Mouse (Mus musculus) neural tube, embryonic 15.5 days (tissue): Measurements from ENCODE around the gene Trpm1. TPM values are rescaled to one million over a fixed set of nuclear protein-coding genes. Genes with fewer than 3 reads are reported as not detected.

Experiments
- ATAC-seq: fragments of 200-750 bp; cut with Nextera tagmentation; 2 replicates; pipeline ENCODE4 v1.8.0; 2017; ENCODE audit warnings: mild to moderate bottlenecking, moderate TSS enrichment, moderate library complexity; ENCODE audit not compliant: low FRiP score
- H3K27ac ChIP-seq: fragments of 300-500 bp; sonication (generic); replicated peaks from 2 replicates; pipeline ENCODE4 v1.5.1; 2015; ENCODE audit warnings: mild to moderate bottlenecking, inconsistent platforms
- H3K27me3 ChIP-seq: fragments of 300-500 bp; sonication (generic); replicated peaks from 2 replicates; pipeline ENCODE4 v1.6.1; 2015; ENCODE audit warnings: inconsistent platforms
- H3K36me3 ChIP-seq: fragments of 300-500 bp; sonication (generic); 2 replicates; pipeline ENCODE4 v1.6.1; 2015; ENCODE audit warnings: inconsistent platforms
- H3K4me1 ChIP-seq: fragments of 300-500 bp; sonication (generic); 2 replicates; pipeline ENCODE4 v1.6.1; 2015; ENCODE audit warnings: inconsistent platforms
- H3K4me2 ChIP-seq: fragments of 300-500 bp; sonication (generic); 2 replicates; pipeline ENCODE4 v1.6.1; 2015; ENCODE audit warnings: inconsistent platforms, mild to moderate bottlenecking, moderate library complexity
- H3K4me3 ChIP-seq: fragments of 300-500 bp; sonication (generic); replicated peaks from 2 replicates; pipeline ENCODE4 v1.5.1; 2015; ENCODE audit warnings: mild to moderate bottlenecking, inconsistent platforms
- H3K9ac ChIP-seq: fragments of 300-500 bp; sonication (generic); replicated peaks from 2 replicates; pipeline ENCODE4 v1.6.1; 2015; ENCODE audit warnings: mild to moderate bottlenecking, inconsistent platforms
- H3K9me3 ChIP-seq: fragments of 300-500 bp; sonication (generic); replicated peaks from 2 replicates; pipeline ENCODE4 v1.6.1; 2016; ENCODE audit warnings: inconsistent platforms
- WGBS: fragments of 180-500 bp; shearing (Covaris S2); methylation state at CpG from one replicate; pipeline ENCODE4 v1.1.7; 2015; ENCODE audit warnings: mixed read lengths; 5-methylcytosine and 5-hydroxymethylcytosine counted together
- polyA plus RNA-seq: library from polyadenylated mRNA; unstranded; fragments of >200 nt; fragmentation: Nextera tagmentation; extraction: Ambion mirVana; gene quantifications from 2 replicates; pipeline ENCODE4 v1.2.1, GENCODE M21; 2015

Gene Trpm1
- polyA plus RNA-seq, 1 experiment from 2014 or later: 0.61 TPM

DNA sequence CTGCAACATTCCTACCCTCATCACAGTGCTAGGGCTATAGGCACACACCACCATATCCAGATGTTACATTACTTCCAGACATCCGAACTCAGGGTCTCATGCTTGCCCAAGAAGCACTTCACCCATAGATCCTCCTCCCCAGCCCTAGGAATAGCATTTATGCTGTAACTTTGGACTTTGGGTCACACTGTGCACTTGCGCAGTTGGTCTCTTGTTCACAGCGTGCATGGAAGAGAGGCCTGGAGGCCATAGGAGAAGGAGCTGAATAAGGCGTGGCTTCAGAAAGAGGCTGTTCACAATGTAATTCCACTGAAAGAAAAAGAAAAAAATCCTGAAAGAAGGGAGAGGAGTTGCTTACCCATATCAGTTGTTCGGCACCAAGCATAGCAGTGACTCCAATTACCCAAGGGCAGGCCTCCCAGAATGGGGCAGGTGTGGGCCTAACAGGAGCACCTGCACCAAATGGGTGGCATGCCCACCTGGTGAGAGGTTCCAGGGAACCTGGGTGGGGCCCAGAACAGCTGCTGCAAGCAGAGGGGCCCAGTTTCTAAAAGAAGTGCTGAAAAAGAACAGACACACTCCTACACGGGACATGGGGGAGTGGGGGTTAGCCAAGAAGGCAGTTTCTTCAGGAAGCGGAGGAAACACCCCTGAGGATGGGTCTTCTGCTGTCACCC lies 84.9 kb downstream of the Trpm1 start:
- H3K36me3 ChIP-seq: no peaks in the 10 kb centered on the region
- 91% methylated on average over 7 of the region's 7 CpGs for WGBS
- no peaks in the 10 kb centered on the region for H3K27me3 ChIP-seq
- H3K4me1 ChIP-seq: no peaks in the 10 kb centered on the region; the same call in 1 of the 2 replicates
- no peak overlapping the region for H3K9ac ChIP-seq
- no peaks in the 10 kb centered on the region for H3K9me3 ChIP-seq
- no peak overlapping the region for H3K4me3 ChIP-seq
- no peak for ATAC-seq
- H3K27ac ChIP-seq: no peak overlapping the region
- H3K4me2 ChIP-seq: no peak overlapping the region

DNA sequence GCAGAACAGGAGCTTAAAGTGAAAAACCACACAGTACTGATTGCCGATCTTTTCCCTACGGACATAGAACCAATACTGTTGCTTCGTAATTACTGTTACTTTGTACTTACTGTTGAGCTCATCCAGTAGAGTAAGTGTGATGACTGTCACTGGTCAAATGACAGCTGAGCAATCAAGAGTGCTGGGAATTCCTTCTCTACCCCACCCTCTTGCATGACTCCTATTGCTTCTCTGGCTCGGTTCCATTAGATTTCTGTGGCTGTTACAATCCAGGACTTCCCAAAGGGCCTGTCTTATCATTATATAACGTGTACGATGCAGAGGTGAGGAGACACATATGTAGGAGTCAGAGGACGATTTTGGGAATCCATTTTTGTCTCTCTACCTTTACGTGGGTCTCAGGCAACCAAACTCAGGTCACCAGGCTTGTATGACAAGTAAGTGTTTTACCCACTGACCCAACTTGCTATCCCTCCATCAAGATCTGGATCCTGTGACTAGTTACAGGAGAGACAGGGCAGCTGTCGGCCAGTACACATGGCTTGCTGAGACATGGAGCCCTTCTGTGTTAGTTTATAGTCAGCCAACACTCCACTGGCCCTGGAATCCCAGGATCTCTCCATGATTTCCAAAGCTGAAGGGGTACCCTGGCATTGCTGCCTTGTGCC lies 85.6 kb downstream of the Trpm1 start:
- Histone ChIP-seq H3K4me2 (no peak overlapping the region), H3K4me3 (no peak overlapping the region), H3K4me1 (no peaks in the 10 kb centered on the region; the same call in 1 of the 2 replicates), H3K9ac (no peak overlapping the region), H3K27me3 (no peaks in the 10 kb centered on the region), H3K27ac (no peak overlapping the region; the same call in 1 of the 2 replicates), H3K9me3 (no peaks in the 10 kb centered on the region), H3K36me3 (no peaks in the 10 kb centered on the region)
- 85% methylated on average over 9 of the region's 9 CpGs for WGBS
- ATAC-seq: no peak

- H3K9me3 ChIP-seq: no peaks in the 10 kb centered on the region
- H3K4me2 ChIP-seq: no peak overlapping the region
- 61% methylated on average over 4 of the region's 4 CpGs for WGBS
- H3K27me3 ChIP-seq: no peaks in the 10 kb centered on the region
- H3K27ac ChIP-seq: no peak overlapping the region; the same call in 1 of the 2 replicates
- H3K36me3 ChIP-seq: no peaks in the 10 kb centered on the region
- no peak for ATAC-seq
- H3K4me1 ChIP-seq: no peaks in the 10 kb centered on the region; the same call in none of the 2 replicates
- H3K9ac ChIP-seq: no peak overlapping the region
- H3K4me3 ChIP-seq: no peak overlapping the region
Measured at GRCm38 (mm10) chr7:64239806-64240315, 86.2 kb downstream of the Trpm1 start.

- no peaks in the 10 kb centered on the region for H3K27me3 ChIP-seq
- H3K9ac ChIP-seq: no peak overlapping the region
- H3K36me3 ChIP-seq: no peaks in the 10 kb centered on the region
- no peak overlapping the region for H3K4me3 ChIP-seq
- H3K9me3 ChIP-seq: no peaks in the 10 kb centered on the region
- ATAC-seq: no peak
- no peak overlapping the region for H3K4me2 ChIP-seq
- 81% methylated on average over 4 of the region's 4 CpGs for WGBS
- no peaks in the 10 kb centered on the region; the same call in none of the 2 replicates for H3K4me1 ChIP-seq
- H3K27ac ChIP-seq: no peak overlapping the region
Measured at GRCm38 (mm10) chr7:64242424-64242823, 88.8 kb downstream of the Trpm1 start.

GRCm38 (mm10) chr7:64244371-64244770 lies 90.7 kb downstream of the Trpm1 start:
- H3K36me3 ChIP-seq: no peaks in the 10 kb centered on the region
- no peaks in the 10 kb centered on the region for H3K27me3 ChIP-seq
- ATAC-seq: peak; percentile 87
- H3K27ac ChIP-seq: no peak overlapping the region
- 53% methylated on average over 6 of the region's 6 CpGs for WGBS
- no peak overlapping the region for H3K4me3 ChIP-seq
- H3K4me1 ChIP-seq: no peaks in the 10 kb centered on the region; the same call in none of the 2 replicates
- H3K9ac ChIP-seq: no peak overlapping the region
- H3K4me2 ChIP-seq: no peak overlapping the region
- no peaks in the 10 kb centered on the region for H3K9me3 ChIP-seq

DNA sequence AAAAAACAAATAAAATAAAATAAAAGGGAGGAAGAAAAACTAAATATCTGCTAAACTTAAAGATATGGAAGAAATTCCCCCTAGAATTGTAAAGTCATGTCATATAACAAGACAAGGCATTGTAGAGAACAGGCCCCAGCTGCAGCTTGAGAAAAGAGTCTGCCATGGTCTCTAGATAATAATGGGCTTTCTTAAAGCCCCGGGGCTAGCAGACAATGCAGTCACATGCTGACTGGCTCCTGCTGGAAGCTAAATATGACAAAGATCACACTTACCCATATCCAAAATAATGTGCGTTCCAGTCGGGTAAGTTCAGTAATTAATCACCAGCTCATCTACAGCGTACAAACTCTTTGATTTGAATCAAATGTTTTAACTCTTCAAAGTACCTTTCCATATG lies 93.1 kb downstream of the Trpm1 start:
- no peaks in the 10 kb centered on the region for H3K27me3 ChIP-seq
- no peak for ATAC-seq
- H3K9me3 ChIP-seq: no peaks in the 10 kb centered on the region
- no peaks in the 10 kb centered on the region for H3K36me3 ChIP-seq
- H3K4me2 ChIP-seq: no peak overlapping the region
- H3K9ac ChIP-seq: no peak overlapping the region
- no peak overlapping the region for H3K27ac ChIP-seq
- H3K4me3 ChIP-seq: no peak overlapping the region
- no peaks in the 10 kb centered on the region; the same call in 1 of the 2 replicates for H3K4me1 ChIP-seq
- 42% methylated on average over 4 of the region's 4 CpGs for WGBS

DNA sequence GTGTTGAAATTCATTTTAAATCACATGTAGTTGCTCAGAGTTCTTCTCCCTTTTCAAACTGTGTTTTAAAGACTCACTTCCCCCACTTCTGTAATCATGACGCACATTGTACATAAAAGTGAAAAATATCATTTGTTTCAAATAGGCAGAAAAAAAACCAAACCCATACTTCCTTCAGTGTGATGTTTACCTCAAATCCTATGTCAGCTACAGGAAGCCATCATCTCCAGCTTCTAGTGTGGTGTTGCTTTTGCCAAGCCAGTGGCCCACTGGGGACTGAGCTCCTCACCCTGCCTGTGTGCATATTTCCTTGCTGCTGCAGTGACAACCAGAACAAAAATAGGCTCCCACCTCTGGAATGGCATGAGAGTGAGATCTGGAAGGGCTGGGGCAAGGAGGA lies 94.7 kb downstream of the Trpm1 start:
- Histone ChIP-seq H3K9ac (no peak overlapping the region), H3K4me1 (no peaks in the 10 kb centered on the region; the same call in 1 of the 2 replicates), H3K4me3 (no peak overlapping the region), H3K4me2 (no peak overlapping the region), H3K27me3 (no peaks in the 10 kb centered on the region), H3K9me3 (no peaks in the 10 kb centered on the region), H3K36me3 (no peaks in the 10 kb centered on the region), H3K27ac (no peak overlapping the region)
- no peak for ATAC-seq
- WGBS: 86% methylated on average over 1 of the region's 1 CpGs

GRCm38 (mm10) chr7:64249715-64250114 lies 96.1 kb downstream of the Trpm1 start:
- Histone ChIP-seq H3K27ac (no peak overlapping the region), H3K36me3 (no peaks in the 10 kb centered on the region), H3K9me3 (no peaks in the 10 kb centered on the region), H3K4me2 (no peak overlapping the region), H3K4me3 (no peak overlapping the region), H3K9ac (no peak overlapping the region), H3K27me3 (no peaks in the 10 kb centered on the region), H3K4me1 (no peaks in the 10 kb centered on the region)
- 65% methylated on average over 4 of the region's 4 CpGs for WGBS
- no peak for ATAC-seq

DNA sequence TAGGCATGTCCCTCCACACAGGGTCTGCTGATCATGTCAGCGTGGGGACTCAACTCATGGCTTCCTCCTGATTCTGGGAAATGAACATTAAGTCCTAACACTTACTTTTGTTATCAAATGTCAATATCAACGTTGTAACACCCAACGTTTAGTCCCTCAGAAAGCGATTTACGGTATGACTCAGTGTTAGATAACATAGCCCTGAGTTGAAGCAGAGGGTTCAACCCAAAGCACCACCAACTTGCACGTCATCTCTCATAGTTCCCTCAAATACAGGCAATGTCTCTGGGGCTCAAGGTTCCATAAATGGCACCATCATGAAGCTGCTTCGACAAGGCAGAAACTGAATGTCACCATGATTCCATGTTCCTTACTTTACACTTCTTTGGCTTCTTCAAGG lies 96.8 kb downstream of the Trpm1 start:
- 91% methylated on average over 7 of the region's 7 CpGs for WGBS
- H3K27me3 ChIP-seq: no peaks in the 10 kb centered on the region
- no peak overlapping the region for H3K27ac ChIP-seq
- no peaks in the 10 kb centered on the region for H3K9me3 ChIP-seq
- H3K36me3 ChIP-seq: no peaks in the 10 kb centered on the region
- no peak for ATAC-seq
- H3K9ac ChIP-seq: no peak overlapping the region
- H3K4me3 ChIP-seq: no peak overlapping the region
- H3K4me1 ChIP-seq: no peaks in the 10 kb centered on the region
- no peak overlapping the region for H3K4me2 ChIP-seq

- Histone ChIP-seq H3K36me3 (no peaks in the 10 kb centered on the region), H3K4me1 (no peaks in the 10 kb centered on the region)
Measured at GRCm38 (mm10) chr7:64253736-64254135, 100.1 kb downstream of the Trpm1 start.

GRCm38 (mm10) chr7:64265502-64266279 lies 112.1 kb downstream of the Trpm1 start:
- Histone ChIP-seq H3K27ac (no peak overlapping the region), H3K4me2 (no peak overlapping the region), H3K27me3 (no peaks in the 10 kb centered on the region), H3K4me3 (no peak overlapping the region), H3K9ac (no peak overlapping the region), H3K4me1 (no peaks in the 10 kb centered on the region), H3K9me3 (0 out of 2 replicates have a peak, but pooled peaks cover 4% of the 10 kb centered on the region), H3K36me3 (no peaks in the 10 kb centered on the region)
- WGBS: 89% methylated on average over 13 of the region's 13 CpGs
- no peak for ATAC-seq

More at GRCm38 (mm10) chr7:64253736-64254135, 100.1 kb downstream of the Trpm1 start:
- H3K9ac ChIP-seq: no peak overlapping the region
- no peaks in the 10 kb centered on the region for H3K27me3 ChIP-seq
- no peak overlapping the region for H3K4me2 ChIP-seq
- 88% methylated on average over 3 of the region's 3 CpGs for WGBS
- no peak overlapping the region for H3K4me3 ChIP-seq
- H3K9me3 ChIP-seq: no peaks in the 10 kb centered on the region
- no peak for ATAC-seq
- no peak overlapping the region for H3K27ac ChIP-seq
